Mouse (Mus musculus) cortical plate, adult 2 months (tissue): ENCODE measurements at regions not wholly inside any gene's neighbourhood (a gene's known extent, or its start where the extent isn't known, plus 50 kb on each side); places are given as distances from the start of the nearest gene placed in this dataset.

Experiments used
- CTCF ChIP-seq: fragments of 200-500 bp; IDR thresholded peaks from 2 replicates; pipeline ENCODE4 v1.5.1; 2011; ENCODE audit warnings: mild to moderate bottlenecking, control low read depth, low read length; ENCODE audit not compliant: insufficient read depth; ENCODE audit errors: extremely low read depth
- POLR2A ChIP-seq: fragments of 200-500 bp; IDR thresholded peaks from 2 replicates; pipeline ENCODE4 v1.6.1; 2011; ENCODE audit warnings: mild to moderate bottlenecking, low read length, control low read depth; ENCODE audit not compliant: insufficient read depth; ENCODE audit errors: extremely low read depth

DNA sequence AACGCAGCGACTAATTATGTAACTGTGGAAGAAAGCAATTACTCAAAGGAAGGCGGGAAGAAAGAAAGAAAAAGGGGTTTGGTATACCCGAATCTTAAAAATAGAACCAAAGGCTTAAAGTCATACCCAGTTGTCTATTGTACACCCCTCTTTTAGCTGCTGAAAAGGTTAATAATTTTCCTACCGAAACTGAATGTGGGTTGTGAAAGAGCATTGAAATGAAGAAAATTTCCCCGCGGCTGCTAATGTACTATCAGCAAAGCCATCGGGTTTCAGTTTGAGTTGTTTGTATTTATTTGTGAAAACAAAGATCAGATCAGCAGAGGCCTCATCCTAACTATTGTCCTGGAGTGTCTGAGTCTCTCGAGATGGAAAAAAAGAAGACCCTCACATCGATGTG lies 213.3 kb upstream of the Spdye4c start:
- no peak for TF ChIP-seq CTCF
- TF ChIP-seq POLR2A: no peak
